Mouse (Mus musculus): ENCODE measurements at regions not wholly inside any gene's neighbourhood (a gene's known extent, or its start where the extent isn't known, plus 50 kb on each side); places are given as distances from the start of the nearest gene placed in this dataset.

- DNase-seq (ENCODE audit: low spot score) = no peak
Observed at GRCm38 (mm10) chr5:119739386-119739785, 68.9 kb downstream of the Tbx3 start.

DNA sequence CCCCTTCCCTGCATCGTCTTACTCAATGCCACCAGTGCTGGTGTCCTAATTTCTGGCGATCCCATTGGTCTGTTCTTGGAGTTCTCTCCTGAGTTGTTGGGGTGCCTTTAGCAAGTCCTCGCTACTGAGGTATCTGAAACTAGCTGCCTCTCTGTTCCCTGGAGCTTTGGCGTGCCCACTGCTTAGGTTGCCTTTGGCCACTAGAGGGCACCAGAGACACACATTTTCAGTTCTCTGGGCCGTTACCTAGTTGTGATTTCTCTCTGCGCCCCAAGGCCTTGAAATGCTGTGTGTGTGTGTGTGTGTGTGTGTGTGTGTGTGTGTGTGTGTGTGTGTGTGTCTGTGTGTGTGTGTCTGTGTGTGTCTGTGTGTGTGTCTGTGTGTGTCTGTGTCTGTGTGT is 70.6 kb downstream of the Tbx3 start:
- DNase-seq (ENCODE audit: low spot score) = peak; percentile 81

- no peak for DNase-seq (ENCODE audit: low spot score)
Observed at GRCm38 (mm10) chr5:119743733-119744132, 73.3 kb downstream of the Tbx3 start.

DNA sequence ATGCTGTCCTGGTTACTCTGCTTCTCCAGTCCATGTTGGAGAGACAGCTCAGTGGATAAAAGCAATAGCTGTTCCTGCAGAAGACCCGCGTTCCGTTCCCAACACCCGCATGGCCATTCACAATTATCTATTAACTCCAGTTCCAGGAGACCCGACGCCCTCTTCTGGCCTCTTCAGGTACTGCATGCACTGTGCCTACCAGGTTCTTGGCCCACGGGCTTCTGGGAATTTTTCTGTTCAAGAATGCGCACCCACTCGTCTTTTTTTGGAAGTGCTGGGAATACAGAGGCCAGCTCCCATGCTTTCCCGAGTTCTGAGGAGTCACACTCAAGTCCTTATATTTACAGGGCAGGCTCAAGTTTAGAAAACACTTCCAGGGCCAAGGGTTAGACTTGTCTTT is 76.6 kb downstream of the Tbx3 start:
- no peak for DNase-seq (ENCODE audit: low spot score)

- DNase-seq (ENCODE audit: low spot score) = no peak
Observed at GRCm38 (mm10) chr5:119748667-119749066, 78.2 kb downstream of the Tbx3 start.

GRCm38 (mm10) chr5:119749153-119749552 is 78.7 kb downstream of the Tbx3 start:
- DNase-seq (ENCODE audit: low spot score) = no peak

DNA sequence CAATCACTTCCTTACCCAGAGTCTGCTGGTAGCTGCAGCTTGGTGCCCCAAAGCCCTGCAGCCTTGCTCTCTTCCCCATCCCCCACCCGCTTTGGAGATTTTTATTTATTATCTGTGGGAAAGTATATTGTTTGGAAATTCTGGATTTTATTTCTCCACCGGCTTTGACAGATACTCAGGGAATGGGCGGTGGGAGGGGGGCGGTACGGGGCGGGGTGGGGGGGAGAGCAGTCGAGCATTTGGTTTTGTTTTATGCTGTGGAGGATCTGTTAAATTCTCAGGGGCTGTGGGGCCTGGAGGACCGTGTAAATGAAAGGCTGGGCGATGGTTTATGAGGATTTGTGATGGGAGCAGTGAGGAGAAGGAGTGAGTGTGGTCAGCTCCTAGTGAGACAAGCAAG is 76.7 kb upstream of the Tbx5 start:
- DNase-seq (ENCODE audit: low spot score) = no peak

DNA sequence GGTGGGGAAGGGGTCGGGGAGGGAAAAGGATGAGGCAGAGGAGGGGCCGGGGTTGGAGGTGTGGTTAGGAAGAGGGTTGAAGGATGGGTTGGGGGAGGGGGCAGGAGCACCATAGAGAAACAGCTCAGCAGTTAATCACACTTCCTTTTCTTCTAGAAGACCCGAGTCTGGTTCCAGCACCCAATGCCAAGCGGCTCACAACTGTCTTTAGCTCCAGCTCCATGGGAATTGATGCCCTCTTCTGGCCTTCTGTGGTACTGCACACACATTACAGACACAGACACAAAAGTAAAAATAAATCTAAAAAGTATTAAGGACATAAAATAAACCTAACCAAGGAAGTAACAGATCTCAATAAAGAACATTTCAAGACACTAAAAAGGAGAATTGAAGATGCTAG is 73.6 kb upstream of the Tbx5 start:
- no peak for DNase-seq (ENCODE audit: low spot score)

DNA sequence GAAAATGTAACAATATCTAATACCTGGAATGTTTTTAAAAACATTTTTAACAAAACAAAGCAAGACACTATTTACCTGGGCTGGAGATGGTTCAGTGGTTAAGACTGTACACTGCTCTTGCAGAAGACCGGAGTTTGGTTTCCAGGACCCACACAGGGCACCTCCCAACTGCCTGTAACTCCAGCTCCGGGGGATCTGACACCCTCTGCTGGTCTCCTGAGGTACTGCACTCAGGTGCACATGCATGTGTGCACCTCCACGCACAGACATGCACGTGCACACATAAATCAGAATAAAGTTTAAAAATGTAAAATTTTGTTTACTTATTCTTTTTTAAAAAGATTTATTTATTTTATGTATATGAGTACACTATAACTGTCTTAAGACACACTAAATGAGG is 70.4 kb upstream of the Tbx5 start:
- DNase-seq (ENCODE audit: low spot score) = no peak

GRCm38 (mm10) chr5:119763337-119763736 is 69.1 kb upstream of the Tbx5 start:
- DNase-seq (ENCODE audit: low spot score) = no peak

DNA sequence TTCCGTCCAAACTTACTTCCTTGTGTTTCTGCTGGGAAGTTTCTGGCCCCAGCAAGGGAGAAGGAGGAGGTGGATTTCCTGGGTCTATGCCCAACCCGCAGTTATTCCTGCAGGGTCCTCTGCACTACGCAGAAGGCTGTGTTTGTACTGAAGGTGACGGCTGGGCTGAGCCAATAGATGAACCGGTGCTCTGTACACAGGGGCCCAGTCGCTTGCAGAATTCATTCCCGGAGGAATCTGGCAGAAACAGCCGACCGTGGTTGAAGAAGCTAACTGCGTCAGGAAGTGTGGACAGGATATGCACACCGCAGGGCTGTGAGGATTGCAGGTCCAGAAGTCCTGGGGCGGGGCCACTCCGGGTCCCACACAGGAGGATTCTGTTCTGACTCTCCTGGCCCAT is 66.1 kb upstream of the Tbx5 start:
- no peak for DNase-seq (ENCODE audit: low spot score)

- DNase-seq (ENCODE audit: low spot score) = no peak
Observed at GRCm38 (mm10) chr5:119770951-119771350, 61.5 kb upstream of the Tbx5 start.

GRCm38 (mm10) chr5:119776106-119776887 is 56.2 kb upstream of the Tbx5 start:
- no peak for DNase-seq (ENCODE audit: low spot score)

GRCm38 (mm10) chr5:119777836-119778235 is 54.6 kb upstream of the Tbx5 start:
- peak; percentile 29 for DNase-seq (ENCODE audit: low spot score)

- DNase-seq (ENCODE audit: low spot score) = no peak
Observed at GRCm38 (mm10) chr5:119781375-119781774, 51.1 kb upstream of the Tbx5 start.

Data from MN1 (cell line).